ENCODE assay signal across 15 mouse cellular contexts in the genomic region with DNA sequence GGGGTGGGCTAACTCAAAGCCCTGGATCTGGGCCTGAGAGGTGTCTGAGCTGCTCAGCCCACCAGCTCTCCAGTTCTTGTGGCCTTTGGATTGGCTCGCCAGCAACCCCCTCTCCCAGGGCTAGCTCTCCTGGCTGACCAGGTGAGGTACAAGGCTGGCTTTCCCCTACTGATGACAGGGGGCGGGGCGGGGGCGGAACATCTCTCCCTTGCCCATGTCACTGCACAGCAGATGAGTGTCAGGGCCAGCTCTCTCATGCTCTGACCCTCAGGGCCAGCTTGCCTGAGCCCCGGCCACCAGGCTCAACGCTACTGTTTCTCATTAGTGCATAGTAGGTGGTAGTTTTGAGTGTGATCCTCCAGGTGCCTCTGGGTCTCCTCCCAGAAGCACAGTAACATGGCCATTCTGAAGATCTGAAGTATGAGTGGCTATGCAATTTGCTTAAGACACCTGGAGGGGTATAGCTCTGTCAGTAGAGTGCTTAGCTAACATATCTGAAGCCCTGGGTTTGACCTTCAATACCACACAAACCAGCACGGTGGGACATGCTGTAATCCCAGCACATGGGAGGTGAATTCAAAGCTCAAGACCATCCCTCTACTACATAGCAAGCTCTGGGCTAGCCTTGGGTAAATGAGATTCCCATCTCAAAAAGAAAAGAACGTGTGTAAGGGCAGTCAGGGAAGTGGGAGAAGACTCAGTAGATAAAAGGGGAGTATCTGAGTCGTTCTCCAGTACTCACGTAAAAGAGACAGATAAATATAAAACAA. TPM values are rescaled to one million over a fixed set of nuclear protein-coding genes. Genes with fewer than 3 reads are reported as not detected.
A peak's percentile ranks its signal among the peaks of the same experiment; 100 is the strongest.
DNase-seq lines count a peak whose midpoint lies in the region; ATAC-seq lines count a peak whose summit lies in the region.
"Had no signal": no experiment of that assay in that cellular context is flagged by ENCODE, and none has a peak within 500 bp of the region (broad histone marks: within the 10 kb centered on the region; RNA-seq: fewer than 3 reads in every experiment).

No protein-coding gene starts in this region.

- no peak overlapping the region for H3K4me2 ChIP-seq in heart, embryonic 11.5 days
- no peak overlapping the region for H3K4me2 ChIP-seq in neural tube, embryonic 14.5 days (ENCODE audit: low read depth, low read length)
- H3K4me2 ChIP-seq in liver, embryonic 15.5 days, result peak overlapping the region; percentile 45
- H3K4me2 ChIP-seq: embryonic facial prominence, embryonic 15.5 days had no signal

- DNase-seq in heart, adult 11 months, result peak; percentile 83
- no peak for DNase-seq in neural tube, embryonic 10.5 days (ENCODE audit: extremely low spot score, low spot score)
- no peak for DNase-seq in ovary, postnatal 10 days (ENCODE audit: low spot score)
- no peak for DNase-seq in right cerebral cortex, adult 2 months (ENCODE audit: low spot score in 2 of 2)
- no peak for DNase-seq in right cerebral cortex, postnatal 14 days
- DNase-seq: cerebellum, adult 11-12 months; kidney, adult 18-20 months; lung, adult 18-20 months; spleen, adult 18-20 months; thymus, postnatal 4 days had no signal

- peaks cover 3% of the 10 kb centered on the region; the same call in 1 of the 2 replicates for H3K9me3 ChIP-seq in heart, embryonic 11.5 days (replicated peaks; ENCODE audit: control insufficient read depth, low read length)
- no peaks in the 10 kb centered on the region for H3K9me3 ChIP-seq in neural tube, embryonic 14.5 days (ENCODE audit: control insufficient read depth, low read length)
- no peaks in the 10 kb centered on the region for H3K9me3 ChIP-seq in liver, embryonic 15.5 days (replicated peaks)
- H3K9me3 ChIP-seq: embryonic facial prominence, embryonic 15.5 days had no signal

- 71% methylated on average over 10 of the region's 10 CpGs for WGBS in heart, embryonic 11.5 days (ENCODE audit: insufficient replicate concordance)
- 83% methylated on average over 10 of the region's 10 CpGs for WGBS in neural tube, embryonic 14.5 days
- WGBS in liver, embryonic 15.5 days (ENCODE audit: insufficient replicate concordance), result 55% methylated on average over 10 of the region's 10 CpGs

- H3K36me3 ChIP-seq in heart, embryonic 11.5 days (ENCODE audit: control insufficient read depth, insufficient read depth, low read length), result no peaks in the 10 kb centered on the region
- H3K36me3 ChIP-seq in neural tube, embryonic 14.5 days (ENCODE audit: control insufficient read depth, insufficient read depth, low read length), result no peaks in the 10 kb centered on the region
- H3K36me3 ChIP-seq in liver, embryonic 15.5 days (replicated peaks), result no peaks in the 10 kb centered on the region
- H3K36me3 ChIP-seq: embryonic facial prominence, embryonic 15.5 days had no signal

- no peaks in the 10 kb centered on the region for H3K27me3 ChIP-seq in heart, embryonic 11.5 days (ENCODE audit: control insufficient read depth, insufficient read depth, low read length)
- H3K27me3 ChIP-seq in neural tube, embryonic 14.5 days (ENCODE audit: control insufficient read depth, insufficient read depth, low read length), result no peaks in the 10 kb centered on the region
- peaks cover 4% of the 10 kb centered on the region; the same call in 1 of the 2 replicates for H3K27me3 ChIP-seq in liver, embryonic 15.5 days
- H3K27me3 ChIP-seq: embryonic facial prominence, embryonic 15.5 days had no signal

- no peak overlapping the region for H3K4me3 ChIP-seq in heart, embryonic 11.5 days (ENCODE audit: low read depth, low read length)
- H3K4me3 ChIP-seq in neural tube, embryonic 14.5 days (ENCODE audit: low read depth, low read length), result no peak overlapping the region
- H3K4me3 ChIP-seq in liver, embryonic 15.5 days (replicated peaks), result 0 out of 2 replicates have a peak overlapping the region, but pooled peaks have one; percentile 4
- H3K4me3 ChIP-seq: embryonic facial prominence, embryonic 15.5 days had no signal

- H3K9ac ChIP-seq in heart, embryonic 11.5 days (ENCODE audit: low read depth, low read length), result no peak overlapping the region
- H3K9ac ChIP-seq in neural tube, embryonic 14.5 days (replicated peaks; ENCODE audit: low read depth, low read length), result no peak overlapping the region
- H3K9ac ChIP-seq in liver, embryonic 15.5 days, result no peak overlapping the region
- H3K9ac ChIP-seq: embryonic facial prominence, embryonic 15.5 days had no signal

- no peak overlapping the region for H3K27ac ChIP-seq in heart, embryonic 11.5 days (ENCODE audit: low read depth, low read length)
- no peak overlapping the region for H3K27ac ChIP-seq in neural tube, embryonic 14.5 days (ENCODE audit: low read depth, low read length)
- no peak overlapping the region; the same call in 1 of the 2 replicates for H3K27ac ChIP-seq in liver, embryonic 15.5 days (replicated peaks)
- H3K27ac ChIP-seq: embryonic facial prominence, embryonic 15.5 days had no signal

- no peak for ATAC-seq in heart, embryonic 11.5 days (replicated peaks; ENCODE audit: insufficient number of reproducible peaks, low FRiP score, low TSS enrichment)
- peak; percentile 31; the same call in 1 of the 2 replicates for ATAC-seq in neural tube, embryonic 14.5 days (ENCODE audit: low read depth)
- ATAC-seq in liver, embryonic 15.5 days (ENCODE audit: insufficient read depth), result peak; percentile 50

- no peaks in the 10 kb centered on the region for H3K4me1 ChIP-seq in heart, embryonic 11.5 days (ENCODE audit: control insufficient read depth, insufficient read depth, low read length)
- no peaks in the 10 kb centered on the region for H3K4me1 ChIP-seq in neural tube, embryonic 14.5 days (ENCODE audit: control insufficient read depth, insufficient read depth, low read length)
- H3K4me1 ChIP-seq in liver, embryonic 15.5 days (replicated peaks), result peaks cover 7% of the 10 kb centered on the region
- H3K4me1 ChIP-seq: embryonic facial prominence, embryonic 15.5 days had no signal

RNA-seq across cellular contexts. Expression of a gene that starts 11.4 kb away (rescaled TPM):
- 8.7 and 12.9 TPM in 2 replicates for polyA plus RNA-seq in heart, embryonic 11.5 days (2014; fragmentation: Nextera tagmentation; extraction: Ambion mirVana)
- polyA plus RNA-seq in neural tube, embryonic 14.5 days (2014; fragmentation: Nextera tagmentation; extraction: Ambion mirVana), result 30.0 and 31.7 TPM in 2 replicates
- polyA plus RNA-seq in liver, embryonic 15.5 days (2015; fragmentation: Nextera tagmentation; extraction: Ambion mirVana), result 4.1 and 4.6 TPM in 2 replicates

RNA-seq across cellular contexts. Expression of a gene that starts 18.0 kb away (rescaled TPM):
- polyA plus RNA-seq in heart, embryonic 11.5 days (2014; fragmentation: Nextera tagmentation; extraction: Ambion mirVana), result 1.9 and 3.7 TPM in 2 replicates
- 43.5 and 45.3 TPM in 2 replicates for polyA plus RNA-seq in neural tube, embryonic 14.5 days (2014; fragmentation: Nextera tagmentation; extraction: Ambion mirVana)
- 42.5 and 44.7 TPM in 2 replicates for polyA plus RNA-seq in liver, embryonic 15.5 days (2015; fragmentation: Nextera tagmentation; extraction: Ambion mirVana)

RNA-seq across cellular contexts. Expression of a gene that starts 35.6 kb away (rescaled TPM):
- polyA plus RNA-seq in heart, embryonic 11.5 days (2014; fragmentation: Nextera tagmentation; extraction: Ambion mirVana), result not detected in 2 replicates
- not detected in 2 replicates for polyA plus RNA-seq in neural tube, embryonic 14.5 days (2014; fragmentation: Nextera tagmentation; extraction: Ambion mirVana)
- polyA plus RNA-seq in liver, embryonic 15.5 days (2015; fragmentation: Nextera tagmentation; extraction: Ambion mirVana), result not detected in 2 replicates
- polyA plus RNA-seq: embryonic facial prominence, embryonic 15.5 days; heart, postnatal 0 days had no signal
